Mouse (Mus musculus) stomach, postnatal 0 days (tissue): Measurements from ENCODE around the gene Adamts9.

Source experiments
- CTCF ChIP-seq: IDR thresholded peaks from 2 replicates; pipeline ENCODE4 v1.5.1; 2016; ENCODE audit warnings: antibody characterized with exemption, low read depth, mild to moderate bottlenecking, moderate library complexity
- EP300 ChIP-seq: optimal IDR thresholded peaks from 2 replicates; pipeline ENCODE3; 2016; ENCODE audit warnings: antibody characterized with exemption

DNA sequence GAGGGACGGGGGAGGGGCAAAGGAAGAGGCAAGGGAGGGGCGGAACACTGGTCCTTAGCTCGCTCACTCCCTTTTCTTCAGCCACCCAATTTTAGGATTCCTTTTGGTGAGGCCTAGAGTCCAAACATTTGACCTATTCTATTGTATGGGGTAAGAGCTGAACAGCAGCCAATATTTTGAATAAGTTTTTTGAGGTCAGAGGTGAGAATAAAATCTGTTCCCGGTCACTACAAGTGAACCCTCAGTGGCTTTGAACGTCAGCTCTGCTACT lies 163.4 kb downstream of the Adamts9 start:
- TF ChIP-seq EP300: no peak
- TF ChIP-seq CTCF: no peak
